Mouse (Mus musculus) hindbrain, embryonic 15.5 days (tissue): Measurements from ENCODE around the gene Tex52. TPM values are rescaled to one million over a fixed set of nuclear protein-coding genes. Genes with fewer than 3 reads are reported as not detected.

ENCODE experiments used
- ATAC-seq: fragments of 200-750 bp; cut with Nextera tagmentation; 2 replicates; pipeline ENCODE4 v1.8.0; 2017; ENCODE audit warnings: low read depth, moderate number of reproducible peaks, moderate TSS enrichment; ENCODE audit not compliant: low FRiP score
- H3K27ac ChIP-seq: fragments of 300-500 bp; sonication (generic); replicated peaks from 2 replicates; pipeline ENCODE4 v1.5.1; 2015; ENCODE audit warnings: mild to moderate bottlenecking, inconsistent platforms
- H3K27me3 ChIP-seq: fragments of 300-500 bp; sonication (generic); 2 replicates; pipeline ENCODE4 v1.6.1; 2015; ENCODE audit warnings: control low read depth, inconsistent platforms
- H3K36me3 ChIP-seq: fragments of 300-500 bp; sonication (generic); 2 replicates; pipeline ENCODE4 v1.6.1; 2015; ENCODE audit warnings: control low read depth, inconsistent platforms
- H3K4me1 ChIP-seq: fragments of 300-500 bp; sonication (generic); replicated peaks from 2 replicates; pipeline ENCODE4 v1.6.1; 2015; ENCODE audit warnings: control low read depth, inconsistent platforms
- H3K4me2 ChIP-seq: fragments of 300-500 bp; sonication (generic); 2 replicates; pipeline ENCODE4 v1.6.1; 2015; ENCODE audit warnings: moderate library complexity, mild to moderate bottlenecking, inconsistent platforms
- H3K4me3 ChIP-seq: fragments of 300-500 bp; sonication (generic); 2 replicates; pipeline ENCODE4 v1.5.1; 2015; ENCODE audit warnings: mild to moderate bottlenecking, inconsistent platforms
- H3K9ac ChIP-seq: fragments of 300-500 bp; sonication (generic); 2 replicates; pipeline ENCODE4 v1.6.1; 2015; ENCODE audit warnings: inconsistent platforms
- H3K9me3 ChIP-seq: fragments of 300-500 bp; sonication (generic); 2 replicates; pipeline ENCODE4 v1.6.1; 2016; ENCODE audit warnings: control low read depth, inconsistent platforms
- WGBS: fragments of 180-500 bp; shearing (Covaris S2); methylation state at CpG from one replicate; pipeline ENCODE4 v1.1.7; 2015; 5-methylcytosine and 5-hydroxymethylcytosine counted together
- polyA plus RNA-seq: library from polyadenylated mRNA; unstranded; fragments of >200 nt; fragmentation: Nextera tagmentation; extraction: Ambion mirVana; gene quantifications from 2 replicates; pipeline ENCODE4 v1.2.1, GENCODE M21; 2015

The Tex52 gene
- polyA plus RNA-seq, 1 experiment from 2014 or later = 0.26 TPM

GRCm38 (mm10) chr6:128383752-128384151 lies 8.5 kb downstream of the Tex52 start:
- Histone ChIP-seq H3K9me3 (no peaks in the 10 kb centered on the region), H3K4me2 (no peak overlapping the region), H3K4me1 (no peaks in the 10 kb centered on the region), H3K36me3 (no peaks in the 10 kb centered on the region), H3K27me3 (no peaks in the 10 kb centered on the region), H3K4me3 (no peak overlapping the region), H3K9ac (no peak overlapping the region), H3K27ac (no peak overlapping the region)
- WGBS = 73% methylated on average over 7 of the region's 7 CpGs
- no peak for ATAC-seq

- ATAC-seq = no peak
- no peaks in the 10 kb centered on the region for H3K9me3 ChIP-seq
- no peak overlapping the region for H3K27ac ChIP-seq
- no peak overlapping the region for H3K4me2 ChIP-seq
- no peak overlapping the region for H3K4me3 ChIP-seq
- no peaks in the 10 kb centered on the region for H3K36me3 ChIP-seq
- no peak overlapping the region for H3K9ac ChIP-seq
- H3K27me3 ChIP-seq = no peaks in the 10 kb centered on the region
- 82% methylated on average over 1 of the region's 1 CpGs for WGBS
- no peaks in the 10 kb centered on the region for H3K4me1 ChIP-seq
These were observed 9.8 kb downstream of the Tex52 start for GRCm38 (mm10) chr6:128385026-128385425.

- H3K36me3 ChIP-seq = no peaks in the 10 kb centered on the region
- no peaks in the 10 kb centered on the region for H3K4me1 ChIP-seq
- no peak overlapping the region for H3K27ac ChIP-seq
- H3K4me2 ChIP-seq = no peak overlapping the region
- no peak for ATAC-seq
- H3K9me3 ChIP-seq = no peaks in the 10 kb centered on the region
- no peak overlapping the region for H3K9ac ChIP-seq
- no peaks in the 10 kb centered on the region for H3K27me3 ChIP-seq
- whole genome bisulfite sequencing = 96% methylated on average over 1 of the region's 1 CpGs
- no peak overlapping the region for H3K4me3 ChIP-seq
These were observed 13.9 kb downstream of the Tex52 start for GRCm38 (mm10) chr6:128389185-128389584.

GRCm38 (mm10) chr6:128390683-128391082 lies 15.4 kb downstream of the Tex52 start:
- no peaks in the 10 kb centered on the region for H3K4me1 ChIP-seq
- no peak overlapping the region for H3K27ac ChIP-seq
- no peaks in the 10 kb centered on the region for H3K36me3 ChIP-seq
- no peak overlapping the region for H3K9ac ChIP-seq
- WGBS = 61% methylated on average over 1 of the region's 1 CpGs
- H3K4me3 ChIP-seq = no peak overlapping the region
- no peaks in the 10 kb centered on the region for H3K27me3 ChIP-seq
- no peak overlapping the region for H3K4me2 ChIP-seq
- no peaks in the 10 kb centered on the region for H3K9me3 ChIP-seq
- no peak for ATAC-seq

- no peak overlapping the region for H3K4me3 ChIP-seq
- ATAC-seq = no peak
- H3K27me3 ChIP-seq = no peaks in the 10 kb centered on the region
- H3K36me3 ChIP-seq = no peaks in the 10 kb centered on the region
- H3K9me3 ChIP-seq = no peaks in the 10 kb centered on the region
- WGBS = 81% methylated on average over 7 of the region's 7 CpGs
- H3K4me2 ChIP-seq = no peak overlapping the region
- H3K9ac ChIP-seq = no peak overlapping the region
- H3K4me1 ChIP-seq = peaks cover 22% of the 10 kb centered on the region
- H3K27ac ChIP-seq = no peak overlapping the region
These were observed 22.5 kb downstream of the Tex52 start for GRCm38 (mm10) chr6:128397574-128398261.

GRCm38 (mm10) chr6:128398996-128399395 lies 23.7 kb downstream of the Tex52 start, which contains the start of gene Nrip2:
TSS of gene Nrip2 (plus strand) at chr6:128399296.
- H3K4me3 ChIP-seq = peak within 1 kb of the TSS; percentile 33
- H3K36me3 ChIP-seq = no peaks in the 10 kb centered on the region
- H3K4me1 ChIP-seq = peaks cover 22% of the 10 kb centered on the region
- H3K4me2 ChIP-seq = peak within 1 kb of the TSS; percentile 58
- ATAC-seq = no peak
- 80% methylated on average over 3 of the region's 3 CpGs for WGBS
- H3K27ac ChIP-seq = peak within 1 kb of the TSS; percentile 58
- peak within 1 kb of the TSS; percentile 49 for H3K9ac ChIP-seq
- H3K9me3 ChIP-seq = no peaks in the 10 kb centered on the region
- no peaks in the 10 kb centered on the region for H3K27me3 ChIP-seq

GRCm38 (mm10) chr6:128399421-128400185 lies 24.3 kb downstream of the Tex52 start:
- ATAC-seq = peak; percentile 90
- WGBS = 43% methylated on average over 21 of the region's 21 CpGs
- peak overlapping the region; percentile 58 for H3K27ac ChIP-seq

GRCm38 (mm10) chr6:128404708-128405107 lies 29.5 kb downstream of the Tex52 start:
- no peak overlapping the region for H3K4me3 ChIP-seq
- peaks cover 15% of the 10 kb centered on the region for H3K4me1 ChIP-seq

More at GRCm38 (mm10) chr6:128399421-128400185, 24.3 kb downstream of the Tex52 start:
- Histone ChIP-seq H3K4me2 (peak overlapping the region; percentile 58), H3K4me3 (peak overlapping the region; percentile 33), H3K36me3 (no peaks in the 10 kb centered on the region), H3K9ac (peak overlapping the region; percentile 49), H3K4me1 (peaks cover 22% of the 10 kb centered on the region), H3K9me3 (no peaks in the 10 kb centered on the region), H3K27me3 (no peaks in the 10 kb centered on the region)

GRCm38 (mm10) chr6:128408544-128409125 lies 33.4 kb downstream of the Tex52 start:
- ATAC-seq = no peak

More at GRCm38 (mm10) chr6:128404708-128405107, 29.5 kb downstream of the Tex52 start:
- no peaks in the 10 kb centered on the region for H3K27me3 ChIP-seq
- no peak overlapping the region for H3K27ac ChIP-seq
- peaks cover 13% of the 10 kb centered on the region for H3K36me3 ChIP-seq
- no peak overlapping the region for H3K9ac ChIP-seq
- ATAC-seq = no peak
- no peaks in the 10 kb centered on the region for H3K9me3 ChIP-seq
- no peak overlapping the region for H3K4me2 ChIP-seq
- 49% methylated on average over 5 of the region's 5 CpGs for WGBS

GRCm38 (mm10) chr6:128410305-128410704 lies 35.0 kb downstream of the Tex52 start:
- Histone ChIP-seq H3K4me3 (no peak overlapping the region), H3K9ac (no peak overlapping the region), H3K9me3 (no peaks in the 10 kb centered on the region), H3K4me2 (no peak overlapping the region), H3K4me1 (no peaks in the 10 kb centered on the region), H3K27ac (no peak overlapping the region), H3K27me3 (no peaks in the 10 kb centered on the region), H3K36me3 (peaks cover 40% of the 10 kb centered on the region)
- ATAC-seq = no peak
- whole genome bisulfite sequencing = 94% methylated on average over 13 of the region's 13 CpGs

More at GRCm38 (mm10) chr6:128408544-128409125, 33.4 kb downstream of the Tex52 start:
- Histone ChIP-seq H3K4me1 (no peaks in the 10 kb centered on the region), H3K36me3 (peaks cover 35% of the 10 kb centered on the region), H3K4me2 (no peak overlapping the region), H3K4me3 (no peak overlapping the region), H3K27me3 (no peaks in the 10 kb centered on the region), H3K27ac (no peak overlapping the region), H3K9me3 (no peaks in the 10 kb centered on the region), H3K9ac (no peak overlapping the region)
- 84% methylated on average over 7 of the region's 7 CpGs for WGBS

- Histone ChIP-seq H3K9ac (no peak overlapping the region), H3K9me3 (no peaks in the 10 kb centered on the region), H3K27ac (no peak overlapping the region), H3K4me3 (no peak overlapping the region), H3K4me2 (no peak overlapping the region), H3K4me1 (no peaks in the 10 kb centered on the region), H3K27me3 (no peaks in the 10 kb centered on the region), H3K36me3 (peaks cover 40% of the 10 kb centered on the region)
- ATAC-seq = peak; percentile 46
- 19% methylated on average over 3 of the region's 3 CpGs for WGBS
These were observed 35.9 kb downstream of the Tex52 start for GRCm38 (mm10) chr6:128411115-128411514.

GRCm38 (mm10) chr6:128416169-128416568 lies 40.9 kb downstream of the Tex52 start:
- ATAC-seq = no peak

More at GRCm38 (mm10) chr6:128416169-128416568, 40.9 kb downstream of the Tex52 start:
- no peak overlapping the region for H3K27ac ChIP-seq
- H3K9ac ChIP-seq = no peak overlapping the region
- H3K4me2 ChIP-seq = no peak overlapping the region
- no peaks in the 10 kb centered on the region for H3K27me3 ChIP-seq
- H3K4me1 ChIP-seq = no peaks in the 10 kb centered on the region
- 89% methylated on average over 5 of the region's 5 CpGs for WGBS
- H3K9me3 ChIP-seq = no peaks in the 10 kb centered on the region
- peaks cover 18% of the 10 kb centered on the region for H3K36me3 ChIP-seq
- H3K4me3 ChIP-seq = no peak overlapping the region
